Mouse (Mus musculus) activated CD4-positive, CD25-positive, alpha-beta regulatory T cell (primary cell): Measurements from ENCODE around the gene Fgf12. TPM values are rescaled to one million over a fixed set of nuclear protein-coding genes. Genes with fewer than 3 reads are reported as not detected.

Source experiments
- polyA plus RNA-seq, 2 experiments: library from polyadenylated mRNA; unstranded; fragments of 100-300 nt; shearing (Covaris generic); gene quantifications; one replicate each; pipeline ENCODE4 v1.2.1; 2017

Gene Fgf12
- under 1 TPM in 1 of 2 experiments, not detected in 1; 0.61 TPM for polyA plus RNA-seq

DNA sequence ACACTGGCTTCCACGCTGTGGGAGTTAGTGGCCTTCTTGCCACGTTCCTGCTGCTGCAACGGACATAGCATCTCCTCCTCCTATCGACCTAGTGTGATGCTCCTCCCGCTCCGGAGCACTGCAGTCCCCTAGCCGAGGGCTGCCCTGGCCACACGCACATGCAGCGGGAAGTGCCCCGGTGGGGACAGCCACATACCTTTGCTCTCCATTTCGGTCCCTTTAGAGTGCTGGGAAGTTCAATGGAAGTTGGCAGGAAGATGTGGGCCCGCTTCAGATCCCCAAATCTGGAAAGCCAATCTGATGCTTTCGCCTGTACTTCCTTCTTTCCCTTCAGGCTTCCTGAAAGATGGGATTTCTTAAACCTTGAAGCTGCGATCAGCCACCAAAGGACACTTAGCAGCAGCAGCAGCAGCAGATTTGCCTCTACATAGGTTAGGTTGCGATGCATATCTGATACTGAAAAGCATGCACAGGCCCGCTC, at the start of gene Fgf12:
Fgf12 (minus strand) TSS at position 431 of the 481 bp plus-strand sequence.

Other genes starting within 250 kb of the Fgf12 start
- not detected for gene Mb21d2, start 176.6 kb upstream of the Fgf12 start, polyA plus RNA-seq